Comparison of ENCODE assay signal across 27 mouse cellular contexts in genomic region chr10:95201514-95201913, GRCm38 (mm10).
DNase-seq lines count a peak whose midpoint lies in the region; ATAC-seq lines count a peak whose summit lies in the region.
"Had no signal": no experiment of that assay in that cellular context is flagged by ENCODE, and none has a peak within 500 bp of the region (broad histone marks: within the 10 kb centered on the region; RNA-seq: fewer than 3 reads in every experiment).

No protein-coding gene starts in this region.

- H3K4me1 ChIP-seq in forebrain, embryonic 11.5 days (replicated peaks; ENCODE audit: control insufficient read depth, insufficient read depth, low read length), result 0 out of 2 replicates have a peak, but pooled peaks cover 2% of the 10 kb centered on the region
- peaks cover 13% of the 10 kb centered on the region for H3K4me1 ChIP-seq in forebrain, embryonic 12.5 days
- peaks cover 12% of the 10 kb centered on the region for H3K4me1 ChIP-seq in hindbrain, embryonic 12.5 days
- H3K4me1 ChIP-seq: intestine, embryonic 15.5 days had no signal

- no peak overlapping the region for H3K4me3 ChIP-seq in forebrain, embryonic 11.5 days (ENCODE audit: low read depth, low read length)
- H3K4me3 ChIP-seq in forebrain, embryonic 12.5 days (replicated peaks), result no peak overlapping the region
- H3K4me3 ChIP-seq in hindbrain, embryonic 12.5 days, result no peak overlapping the region
- H3K4me3 ChIP-seq: forebrain, embryonic 13.5 days; hindbrain, embryonic 13.5 days; intestine, embryonic 15.5 days had no signal

- no peak for ATAC-seq in forebrain, embryonic 11.5 days (replicated peaks; ENCODE audit: low FRiP score)
- ATAC-seq in forebrain, embryonic 12.5 days (ENCODE audit: low FRiP score), result no peak
- ATAC-seq in common myeloid progenitor, adult 5-6 weeks (replicated peaks; ENCODE audit: low read depth, poor library complexity, severe bottlenecking), result peak; percentile 47; the same call in 1 of the 2 replicates
- ATAC-seq in megakaryocyte progenitor cell, adult 5-6 weeks (replicated peaks; ENCODE audit: poor library complexity), result peak; percentile 73
- no peak for ATAC-seq in hindbrain, embryonic 12.5 days (ENCODE audit: low FRiP score)
- ATAC-seq: forebrain, embryonic 13.5 days; forebrain, embryonic 16.5 days; hindbrain, embryonic 16.5 days; intestine, embryonic 15.5 days; Patski had no signal

- no peak overlapping the region for H3K27ac ChIP-seq in forebrain, embryonic 11.5 days (ENCODE audit: low read depth, low read length)
- H3K27ac ChIP-seq in forebrain, embryonic 12.5 days, result no peak overlapping the region
- no peak overlapping the region for H3K27ac ChIP-seq in hindbrain, embryonic 12.5 days
- H3K27ac ChIP-seq: forebrain, embryonic 13.5 days; hindbrain, embryonic 13.5 days; intestine, embryonic 15.5 days had no signal

- no peak overlapping the region for H3K9ac ChIP-seq in forebrain, embryonic 11.5 days (ENCODE audit: low read length)
- H3K9ac ChIP-seq in forebrain, embryonic 12.5 days, result no peak overlapping the region
- H3K9ac ChIP-seq in hindbrain, embryonic 12.5 days, result no peak overlapping the region
- H3K9ac ChIP-seq: forebrain, embryonic 13.5 days; hindbrain, embryonic 13.5 days; intestine, embryonic 15.5 days had no signal

- 88% methylated on average over 8 of the region's 8 CpGs for WGBS in forebrain, embryonic 11.5 days
- 89% methylated on average over 8 of the region's 8 CpGs for WGBS in forebrain, embryonic 12.5 days
- WGBS in hindbrain, embryonic 12.5 days, result 86% methylated on average over 8 of the region's 8 CpGs

- intact Hi-C loops in heart, postnatal 14 days (cut with DNase I), result no loop called here

- no peaks in the 10 kb centered on the region; the same call in 1 of the 2 replicates for H3K27me3 ChIP-seq in forebrain, embryonic 11.5 days (ENCODE audit: control insufficient read depth, insufficient read depth, low read length)
- no peaks in the 10 kb centered on the region for H3K27me3 ChIP-seq in forebrain, embryonic 12.5 days
- H3K27me3 ChIP-seq in hindbrain, embryonic 12.5 days, result no peaks in the 10 kb centered on the region
- H3K27me3 ChIP-seq: CH12.LX; forebrain, embryonic 13.5 days; hindbrain, embryonic 13.5 days; intestine, embryonic 15.5 days; Patski had no signal

- no peak overlapping the region for H3K4me2 ChIP-seq in forebrain, embryonic 11.5 days (ENCODE audit: low read depth, low read length, severe bottlenecking)
- H3K4me2 ChIP-seq in forebrain, embryonic 12.5 days, result no peak overlapping the region
- no peak overlapping the region for H3K4me2 ChIP-seq in hindbrain, embryonic 12.5 days (replicated peaks)
- H3K4me2 ChIP-seq: forebrain, embryonic 13.5 days; heart, embryonic 11.5 days; hindbrain, embryonic 13.5 days; intestine, embryonic 15.5 days had no signal

- peak; percentile 2 for DNase-seq in forebrain, embryonic 11.5 days (ENCODE audit: low spot score)
- DNase-seq in heart, postnatal 14 days, result no peak
- DNase-seq in cerebellum, adult 9-11 months, result no peak
- no peak for DNase-seq in urinary bladder, adult 18-20 months (ENCODE audit: low spot score in 2 of 2)
- DNase-seq: adrenal gland, postnatal 10 days; adrenal gland, postnatal 36 days; cerebellum, adult 11 months; cerebellum, adult 2 months; cerebellum, postnatal 10 days; cerebellum, postnatal 36 days; gastrocnemius, postnatal 10 days; gastrocnemius, postnatal 36 days; heart, adult 11 months; heart, postnatal 36 days; kidney, adult 11 months had no signal

- no peaks in the 10 kb centered on the region for H3K9me3 ChIP-seq in forebrain, embryonic 11.5 days (ENCODE audit: control insufficient read depth, low read length)
- H3K9me3 ChIP-seq in forebrain, embryonic 12.5 days, result no peaks in the 10 kb centered on the region
- no peaks in the 10 kb centered on the region for H3K9me3 ChIP-seq in hindbrain, embryonic 12.5 days (replicated peaks)
- H3K9me3 ChIP-seq: forebrain, embryonic 13.5 days; hindbrain, embryonic 13.5 days; intestine, embryonic 15.5 days had no signal

- no peaks in the 10 kb centered on the region for H3K36me3 ChIP-seq in forebrain, embryonic 11.5 days (ENCODE audit: control insufficient read depth, insufficient read depth, low read length)
- H3K36me3 ChIP-seq in forebrain, embryonic 12.5 days (replicated peaks), result no peaks in the 10 kb centered on the region
- H3K36me3 ChIP-seq in hindbrain, embryonic 12.5 days, result no peaks in the 10 kb centered on the region
- H3K36me3 ChIP-seq: hindbrain, embryonic 13.5 days; intestine, embryonic 15.5 days had no signal

Comparison
In these comparisons a context has a peak if more than half of its experiments do, and no peak if none do; other contexts are left out.
1. ATAC-seq: peak in common myeloid progenitor, adult 5-6 weeks (single experiment) and megakaryocyte progenitor cell, adult 5-6 weeks (single experiment); none in forebrain, embryonic 11.5 days (single experiment), forebrain, embryonic 12.5 days (single experiment) and hindbrain, embryonic 12.5 days (single experiment).